In genomic region chr7:16908367-16908766, GRCm38 (mm10) we compare ENCODE assay signal across 11 mouse cellular contexts. TPM values are rescaled to one million over a fixed set of nuclear protein-coding genes. Genes with fewer than 3 reads are reported as not detected.
DNase-seq lines count a peak whose midpoint lies in the region; ATAC-seq and TF ChIP-seq lines count a peak whose summit lies in the region.
"Had no signal": no experiment of that assay in that cellular context is flagged by ENCODE, and none has a peak within 500 bp of the region (broad histone marks: within the 10 kb centered on the region; RNA-seq: fewer than 3 reads in every experiment).

No protein-coding gene starts in this region.

- H3K4me2 ChIP-seq in limb, embryonic 13.5 days (replicated peaks): no peak overlapping the region
- H3K4me2 ChIP-seq in CH12.LX (ENCODE audit: insufficient read depth, low read depth, poor library complexity, severe bottlenecking): peak overlapping the region; percentile 42
- peak overlapping the region; percentile 58 for H3K4me2 ChIP-seq in liver, postnatal 0 days (ENCODE audit: low read depth, low read length)

- ATAC-seq in limb, embryonic 13.5 days (ENCODE audit: low FRiP score, low read depth): no peak
- 0 out of 2 replicates have a peak, but pooled peaks have one; percentile 9 for ATAC-seq in common myeloid progenitor, adult 5-6 weeks (replicated peaks; ENCODE audit: low read depth, poor library complexity, severe bottlenecking)
- ATAC-seq in liver, postnatal 0 days: no peak
- ATAC-seq: Patski had no signal

- H3K36me3 ChIP-seq in limb, embryonic 13.5 days: no peaks in the 10 kb centered on the region
- 0 out of 2 replicates have a peak, but pooled peaks cover 3% of the 10 kb centered on the region for H3K36me3 ChIP-seq in limb, embryonic 10.5 days
- peaks cover 3 to 39% of the 10 kb centered on the region in 2 experiments for H3K36me3 ChIP-seq in CH12.LX (replicated peaks in 1 of 2; ENCODE audit: control insufficient read depth in 1 of 2, insufficient read depth in 1 of 2, low read length in 1 of 2)
- no peaks in the 10 kb centered on the region for H3K36me3 ChIP-seq in liver, postnatal 0 days (replicated peaks; ENCODE audit: insufficient read depth, low read length)

- no peak for TF ChIP-seq EP300 in CH12.LX (IDR thresholded peaks at IDR 0.05; ENCODE audit: low read length)
- no peak for TF ChIP-seq EP300 in liver, postnatal 0 days (IDR thresholded peaks at IDR 0.05; ENCODE audit: low read depth)

- 45% methylated on average over 11 of the region's 11 CpGs for WGBS in limb, embryonic 13.5 days
- WGBS in limb, embryonic 10.5 days: 54% methylated on average over 11 of the region's 11 CpGs
- WGBS in liver, postnatal 0 days (ENCODE audit: insufficient replicate concordance): 13% methylated on average over 11 of the region's 11 CpGs

- H3K9ac ChIP-seq in limb, embryonic 13.5 days: peak overlapping the region; percentile 48; the same call in 1 of the 2 replicates
- peak overlapping the region; percentile 42; the same call in 1 of the 2 replicates for H3K9ac ChIP-seq in CH12.LX (ENCODE audit: insufficient read depth, low read depth)
- peak overlapping the region; percentile 38; the same call in 1 of the 2 replicates for H3K9ac ChIP-seq in liver, postnatal 0 days (replicated peaks)

- dilution Hi-C loops in CH12.LX (cut with MboI; ENCODE audit: extremely low pct_ligation_motif_present, extremely low pct_unique_long_range_greater_than_20kb, low sequenced_read_pairs): no loop called here

- H3K27ac ChIP-seq in limb, embryonic 13.5 days: no peak overlapping the region
- H3K27ac ChIP-seq in limb, embryonic 10.5 days: no peak overlapping the region
- no peak overlapping the region for H3K27ac ChIP-seq in CH12.LX (ENCODE audit: insufficient read depth, low read depth)
- peak overlapping the region; percentile 48; the same call in 1 of the 2 replicates for H3K27ac ChIP-seq in liver, postnatal 0 days (ENCODE audit: low read depth)

- H3K4me3 ChIP-seq in limb, embryonic 13.5 days: no peak overlapping the region
- no peak overlapping the region for H3K4me3 ChIP-seq in limb, embryonic 10.5 days
- H3K4me3 ChIP-seq in CH12.LX (replicated peaks in 1 of 3; ENCODE audit: low read depth in 2 of 3, low read length in 2 of 3, poor library complexity in 1 of 3): peak overlapping the region in 2 of 3 experiments; percentile 52 to 63
- H3K4me3 ChIP-seq in liver, postnatal 0 days (ENCODE audit: low read depth, low read length): no peak overlapping the region

- TF ChIP-seq CTCF in CH12.LX (conservative IDR thresholded peaks at IDR 0.05 in 1 of 2, IDR thresholded peaks at IDR 0.05 in 1 of 2; ENCODE audit: low read depth in 2 of 2, low read length in 2 of 2): no peak
- no peak for TF ChIP-seq CTCF in liver, postnatal 0 days (IDR thresholded peaks at IDR 0.05; ENCODE audit: low read depth)

- DNase-seq in limb, embryonic 10.5 days (ENCODE audit: low spot score): no peak
- no peak for DNase-seq in CH12.LX (ENCODE audit: extremely low read depth)
- DNase-seq in liver, postnatal 0 days: no peak
- DNase-seq in yolk sac, embryonic 10.5 days (ENCODE audit: low spot score): no peak
- no peak for DNase-seq in layer of hippocampus, postnatal 36 days
- no peak for DNase-seq in right cerebral cortex, postnatal 25 days
- DNase-seq: adrenal gland, postnatal 36 days; kidney, adult 11 months had no signal

- peaks cover 51% of the 10 kb centered on the region for H3K4me1 ChIP-seq in limb, embryonic 13.5 days
- H3K4me1 ChIP-seq in limb, embryonic 10.5 days: peaks cover 56% of the 10 kb centered on the region
- peaks cover 44 to 70% of the 10 kb centered on the region in 2 experiments for H3K4me1 ChIP-seq in CH12.LX (ENCODE audit: control insufficient read depth in 1 of 2, insufficient read depth in 2 of 2)
- H3K4me1 ChIP-seq in liver, postnatal 0 days (ENCODE audit: insufficient read depth): peaks cover 10% of the 10 kb centered on the region; the same call in 1 of the 2 replicates

- no peak for TF ChIP-seq POLR2A in CH12.LX (IDR thresholded peaks at IDR 0.05; ENCODE audit: low read depth, low read length)

- no peaks in the 10 kb centered on the region for H3K27me3 ChIP-seq in limb, embryonic 13.5 days
- H3K27me3 ChIP-seq in limb, embryonic 10.5 days (ENCODE audit: low read depth, poor library complexity, severe bottlenecking): 0 out of 2 replicates have a peak, but pooled peaks cover 5% of the 10 kb centered on the region
- H3K27me3 ChIP-seq in CH12.LX (replicated peaks): no peaks in the 10 kb centered on the region
- no peaks in the 10 kb centered on the region for H3K27me3 ChIP-seq in liver, postnatal 0 days (ENCODE audit: insufficient read depth, low read length)
- H3K27me3 ChIP-seq: Patski had no signal

- no peaks in the 10 kb centered on the region for H3K9me3 ChIP-seq in limb, embryonic 13.5 days
- no peaks in the 10 kb centered on the region for H3K9me3 ChIP-seq in limb, embryonic 10.5 days (replicated peaks)
- no peaks in the 10 kb centered on the region for H3K9me3 ChIP-seq in CH12.LX (replicated peaks; ENCODE audit: low read length)
- no peaks in the 10 kb centered on the region for H3K9me3 ChIP-seq in liver, postnatal 0 days (ENCODE audit: low read length)

- in situ Hi-C loops in CH12.LX (cut with MboI; ENCODE audit: low pct_ligation_motif_present, low pct_unique_long_range_greater_than_20kb, low sequenced_read_pairs): loop anchor here (5.0 kb wide), 2 partner anchors 36 to 91 kb away; partner anchors contain the start of genes Fkrp and Strn4

- H3K79me2 ChIP-seq in CH12.LX (replicated peaks; ENCODE audit: control insufficient read depth, extremely low read depth, insufficient read depth, poor library complexity, severe bottlenecking): no peaks in the 10 kb centered on the region

- no peak for TF ChIP-seq RAD21 in CH12.LX (IDR thresholded peaks at IDR 0.05; ENCODE audit: low read depth, low read length)

TF ChIP-seq in CH12.LX, 34 proteins besides CTCF, POLR2A, EP300 and RAD21 (continues in another document):
- TF ChIP-seq PAX5 (IDR thresholded peaks at IDR 0.05; ENCODE audit: low read length) (no peak), ETS1 (conservative IDR thresholded peaks at IDR 0.05; ENCODE audit: low read depth, low read length) (no peak), TBP (conservative IDR thresholded peaks at IDR 0.05; ENCODE audit: low read depth, low read length) (no peak), ZNF384 (IDR thresholded peaks at IDR 0.05; ENCODE audit: low read depth, low read length) (no peak), JUN (IDR thresholded peaks at IDR 0.05; ENCODE audit: insufficient read depth, low read depth, low read length) (no peak), HCFC1 (IDR thresholded peaks at IDR 0.05; ENCODE audit: low read depth, low read length) (no peak), CHD2 (IDR thresholded peaks at IDR 0.05; ENCODE audit: low read length) (no peak)

RNA-seq across cellular contexts. Expression of gene Ptgir, which starts 2.1 kb away (rescaled TPM):
- polyA plus RNA-seq in limb, embryonic 13.5 days (2015; fragmentation: Nextera tagmentation; extraction: Ambion mirVana): 2.0 TPM in 2 replicates
- polyA plus RNA-seq in limb, embryonic 10.5 days (2016; fragmentation: Nextera tagmentation; extraction: Ambion mirVana): 0.18 and 0.43 TPM in 2 replicates
- total RNA-seq in CH12.LX (2012; rRNA removed): 7.0 and 7.5 TPM in 2 replicates
- total RNA-seq in CH12.LX (2014; rRNA removed): 2.7 and 3.8 TPM in 2 replicates
- 31.1 and 33.3 TPM in 2 replicates for polyA plus RNA-seq in CH12.LX (2012; ENCODE audit: insufficient read length, low read depth)
- total RNA-seq in common myeloid progenitor, adult 5-6 weeks (2017): 0.10 and 0.73 TPM in 2 replicates
- polyA plus RNA-seq in liver, postnatal 0 days (2015; fragmentation: Nextera tagmentation; extraction: Ambion mirVana): 1.1 and 1.7 TPM in 2 replicates
- total RNA-seq in layer of hippocampus, postnatal 36 days (2021): not detected
- polyA plus RNA-seq: Patski had no signal

RNA-seq across cellular contexts. Expression of gene Calm3, which starts 15.5 kb away (rescaled TPM):
- 103 and 115 TPM in 2 replicates for polyA plus RNA-seq in limb, embryonic 13.5 days (2015; fragmentation: Nextera tagmentation; extraction: Ambion mirVana)
- polyA plus RNA-seq in limb, embryonic 10.5 days (2016; fragmentation: Nextera tagmentation; extraction: Ambion mirVana): 127 and 134 TPM in 2 replicates
- total RNA-seq in CH12.LX (2012; rRNA removed) (312 and 326 TPM in 2 replicates), CH12.LX (2014; rRNA removed) (277 and 294 TPM in 2 replicates)
- 623 and 775 TPM in 2 replicates for polyA plus RNA-seq in CH12.LX (2012; ENCODE audit: insufficient read length, low read depth)
- 512 and 545 TPM in 2 replicates for total RNA-seq in common myeloid progenitor, adult 5-6 weeks (2017)
- 58.8 and 60.3 TPM in 2 replicates for polyA plus RNA-seq in liver, postnatal 0 days (2015; fragmentation: Nextera tagmentation; extraction: Ambion mirVana)
- 1,000 to 10,000 TPM; 2,055 to 2,361 TPM for total RNA-seq in layer of hippocampus, postnatal 36 days (2021)

RNA-seq across cellular contexts. Expression of gene Gng8, which starts 16.8 kb away (rescaled TPM):
- 15.4 and 16.0 TPM in 2 replicates for polyA plus RNA-seq in limb, embryonic 13.5 days (2015; fragmentation: Nextera tagmentation; extraction: Ambion mirVana)
- polyA plus RNA-seq in limb, embryonic 10.5 days (2016; fragmentation: Nextera tagmentation; extraction: Ambion mirVana): 15.4 and 18.5 TPM in 2 replicates
- total RNA-seq in CH12.LX (2012; rRNA removed): 0.25 TPM in 1 of 2 replicates, not detected in the other
- total RNA-seq in CH12.LX (2014; rRNA removed): not detected in 2 replicates
- 2.4 and 2.5 TPM in 2 replicates for polyA plus RNA-seq in CH12.LX (2012; ENCODE audit: insufficient read length, low read depth)
- 3.1 TPM in 1 of 2 replicates, not detected in the other for total RNA-seq in common myeloid progenitor, adult 5-6 weeks (2017)
- 0.15 and 0.20 TPM in 2 replicates for polyA plus RNA-seq in liver, postnatal 0 days (2015; fragmentation: Nextera tagmentation; extraction: Ambion mirVana)
- total RNA-seq in layer of hippocampus, postnatal 36 days (2021): 1 to 10 TPM; 2.4 to 2.7 TPM

RNA-seq across cellular contexts. Expression of gene Dact3, which starts 33.2 kb away (rescaled TPM):
- polyA plus RNA-seq in limb, embryonic 13.5 days (2015; fragmentation: Nextera tagmentation; extraction: Ambion mirVana): 5.1 and 6.1 TPM in 2 replicates
- 7.0 and 8.2 TPM in 2 replicates for polyA plus RNA-seq in limb, embryonic 10.5 days (2016; fragmentation: Nextera tagmentation; extraction: Ambion mirVana)
- total RNA-seq in CH12.LX (2012; rRNA removed) (2.9 and 3.5 TPM in 2 replicates), CH12.LX (2014; rRNA removed) (4.0 and 5.1 TPM in 2 replicates)
- polyA plus RNA-seq in CH12.LX (2012; ENCODE audit: insufficient read length, low read depth): 9.2 and 12.0 TPM in 2 replicates
- 0.14 and 1.1 TPM in 2 replicates for total RNA-seq in common myeloid progenitor, adult 5-6 weeks (2017)
- 0.09 TPM in 2 replicates for polyA plus RNA-seq in liver, postnatal 0 days (2015; fragmentation: Nextera tagmentation; extraction: Ambion mirVana)
- total RNA-seq in layer of hippocampus, postnatal 36 days (2021): 100 to 1,000 TPM; 146 to 149 TPM

RNA-seq across cellular contexts. Expression of gene Pnmal2, which starts 36.1 kb away (rescaled TPM):
- 22.7 and 23.4 TPM in 2 replicates for polyA plus RNA-seq in limb, embryonic 13.5 days (2015; fragmentation: Nextera tagmentation; extraction: Ambion mirVana)
- polyA plus RNA-seq in limb, embryonic 10.5 days (2016; fragmentation: Nextera tagmentation; extraction: Ambion mirVana): 2.6 and 5.7 TPM in 2 replicates
- 0.21 and 0.38 TPM in 2 replicates for total RNA-seq in CH12.LX (2012; rRNA removed)
- total RNA-seq in CH12.LX (2014; rRNA removed): not detected in 2 replicates
- polyA plus RNA-seq in CH12.LX (2012; ENCODE audit: insufficient read length, low read depth): 0.09 TPM in 1 of 2 replicates, not detected in the other
- not detected in 2 replicates for total RNA-seq in common myeloid progenitor, adult 5-6 weeks (2017)
- polyA plus RNA-seq in liver, postnatal 0 days (2015; fragmentation: Nextera tagmentation; extraction: Ambion mirVana): 0.06 and 0.09 TPM in 2 replicates
- total RNA-seq in layer of hippocampus, postnatal 36 days (2021): 100 to 1,000 TPM; 345 to 361 TPM

Comparison
In these comparisons a context has a peak if more than half of its experiments do, and no peak if none do; other contexts are left out.
1. H3K4me3 ChIP-seq: peak in CH12.LX (2 of 3); none in limb, embryonic 13.5 days (single experiment), limb, embryonic 10.5 days (single experiment) and liver, postnatal 0 days (single experiment).
2. RNA of gene Ptgir, which starts 2.1 kb away (polyA plus RNA-seq): 31.1 to 33.3 TPM in CH12.LX; 2.0 TPM in limb, embryonic 13.5 days, 1.1 to 1.7 TPM in liver, postnatal 0 days and 0.18 to 0.43 TPM in limb, embryonic 10.5 days; every median in the first group is over 10 times any median in the second.
3. Peak in every context shown above with its lines, with median percentiles within 50 percentile points of each other: H3K9ac ChIP-seq.